In the genomic region with DNA sequence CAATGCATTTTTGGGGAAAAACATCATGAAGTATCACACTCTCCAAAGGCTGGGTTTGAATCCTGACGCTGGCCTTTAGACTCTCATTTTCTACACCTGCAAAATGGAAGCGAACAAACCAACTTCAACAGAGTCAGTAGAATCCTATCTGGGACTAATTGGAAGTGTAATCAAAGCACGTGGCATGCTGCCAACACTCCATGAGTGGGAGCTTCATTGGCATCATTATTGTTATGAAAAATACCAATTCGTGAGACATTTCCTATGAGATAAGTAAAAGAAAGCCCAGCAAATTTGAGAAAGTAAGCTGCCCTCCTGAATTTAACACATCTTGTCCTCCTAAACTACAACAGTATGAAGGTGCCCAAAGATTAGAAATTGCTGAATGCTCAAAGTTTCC, we compare ENCODE assay signal across 16 mouse cellular contexts.
DNase-seq lines count a peak whose midpoint lies in the region; ATAC-seq and TF ChIP-seq lines count a peak whose summit lies in the region.
"Had no signal": no experiment of that assay in that cellular context is flagged by ENCODE, and none has a peak within 500 bp of the region (broad histone marks: within the 10 kb centered on the region; RNA-seq: fewer than 3 reads in every experiment).

No protein-coding gene starts in this region.

- no peaks in the 10 kb centered on the region for H3K4me1 ChIP-seq in midbrain, postnatal 0 days (ENCODE audit: insufficient read depth, low read length)
- no peaks in the 10 kb centered on the region for H3K4me1 ChIP-seq in midbrain, embryonic 13.5 days (replicated peaks)
- no peaks in the 10 kb centered on the region for H3K4me1 ChIP-seq in heart, embryonic 10.5 days
- H3K4me1 ChIP-seq: embryonic facial prominence, embryonic 13.5 days; forebrain, embryonic 10.5 days; limb, embryonic 15.5 days had no signal

- no peak overlapping the region for H3K4me2 ChIP-seq in midbrain, postnatal 0 days (ENCODE audit: low read depth, low read length, poor library complexity, severe bottlenecking)
- H3K4me2 ChIP-seq in midbrain, embryonic 13.5 days (replicated peaks) = no peak overlapping the region
- H3K4me2 ChIP-seq: embryonic facial prominence, embryonic 13.5 days; limb, embryonic 15.5 days had no signal

- peak; percentile 43 to 55 for DNase-seq in cerebellum, postnatal 10 days
- DNase-seq in cerebellum, adult 9-11 months = no peak
- DNase-seq in midbrain, postnatal 0 days (ENCODE audit: low spot score) = peak; percentile 26
- DNase-seq in layer of hippocampus, adult 18-20 months (ENCODE audit: low spot score in 2 of 2) = peak; percentile 62 to 83
- peak; percentile 22 for DNase-seq in ovary, postnatal 36 days (ENCODE audit: low spot score)
- DNase-seq in urinary bladder, postnatal 14 days (ENCODE audit: low spot score) = no peak
- DNase-seq in heart, embryonic 10.5 days (ENCODE audit: low spot score) = no peak
- DNase-seq: adrenal gland, postnatal 14 days; B cell, adult 2 months; heart, adult 11 months; kidney, adult 9 months; lung, adult 18-20 months had no signal

- no peaks in the 10 kb centered on the region for H3K9me3 ChIP-seq in midbrain, postnatal 0 days (ENCODE audit: low read length)
- no peaks in the 10 kb centered on the region for H3K9me3 ChIP-seq in midbrain, embryonic 13.5 days
- H3K9me3 ChIP-seq in heart, embryonic 10.5 days = no peaks in the 10 kb centered on the region
- H3K9me3 ChIP-seq: embryonic facial prominence, embryonic 13.5 days; forebrain, embryonic 10.5 days; limb, embryonic 15.5 days had no signal

- no peak overlapping the region for H3K27ac ChIP-seq in midbrain, postnatal 0 days (ENCODE audit: low read depth, low read length)
- no peak overlapping the region for H3K27ac ChIP-seq in midbrain, embryonic 13.5 days
- H3K27ac ChIP-seq in heart, embryonic 10.5 days = no peak overlapping the region
- H3K27ac ChIP-seq: embryonic facial prominence, embryonic 13.5 days; forebrain, embryonic 10.5 days; limb, embryonic 15.5 days had no signal

- WGBS in midbrain, postnatal 0 days = 72% methylated on average over 4 of the region's 4 CpGs
- 86% methylated on average over 4 of the region's 4 CpGs for WGBS in midbrain, embryonic 13.5 days
- 77% methylated on average over 4 of the region's 4 CpGs for WGBS in heart, embryonic 10.5 days

- no peak overlapping the region for H3K9ac ChIP-seq in midbrain, postnatal 0 days (replicated peaks; ENCODE audit: low read length, poor library complexity, severe bottlenecking)
- H3K9ac ChIP-seq in midbrain, embryonic 13.5 days (replicated peaks) = no peak overlapping the region
- H3K9ac ChIP-seq: embryonic facial prominence, embryonic 13.5 days; limb, embryonic 15.5 days had no signal

- no peak for TF ChIP-seq CTCF in midbrain, postnatal 0 days (IDR thresholded peaks at IDR 0.05)

- no peak for ATAC-seq in midbrain, postnatal 0 days (ENCODE audit: low FRiP score)
- no peak for ATAC-seq in midbrain, embryonic 13.5 days

- H3K27me3 ChIP-seq in midbrain, postnatal 0 days (ENCODE audit: insufficient read depth, low read length) = no peaks in the 10 kb centered on the region
- no peaks in the 10 kb centered on the region for H3K27me3 ChIP-seq in midbrain, embryonic 13.5 days
- H3K27me3 ChIP-seq in heart, embryonic 10.5 days (ENCODE audit: insufficient read depth, poor library complexity, severe bottlenecking) = 0 out of 2 replicates have a peak, but pooled peaks cover 8% of the 10 kb centered on the region
- H3K27me3 ChIP-seq: embryonic facial prominence, embryonic 13.5 days; limb, embryonic 15.5 days had no signal

- H3K36me3 ChIP-seq in midbrain, postnatal 0 days (ENCODE audit: insufficient read depth, low read length) = no peaks in the 10 kb centered on the region
- no peaks in the 10 kb centered on the region for H3K36me3 ChIP-seq in midbrain, embryonic 13.5 days
- no peaks in the 10 kb centered on the region for H3K36me3 ChIP-seq in heart, embryonic 10.5 days
- H3K36me3 ChIP-seq: embryonic facial prominence, embryonic 13.5 days; forebrain, embryonic 10.5 days; limb, embryonic 15.5 days had no signal

- H3K4me3 ChIP-seq in midbrain, postnatal 0 days (ENCODE audit: low read depth, low read length) = no peak overlapping the region
- no peak overlapping the region for H3K4me3 ChIP-seq in midbrain, embryonic 13.5 days (replicated peaks)
- no peak overlapping the region for H3K4me3 ChIP-seq in heart, embryonic 10.5 days
- H3K4me3 ChIP-seq: embryonic facial prominence, embryonic 13.5 days; forebrain, embryonic 10.5 days; limb, embryonic 15.5 days had no signal

Comparison
In these comparisons a context has a peak if more than half of its experiments do, and no peak if none do; other contexts are left out.
1. DNase-seq: peak in cerebellum, postnatal 10 days (2 of 2), midbrain, postnatal 0 days (single experiment), layer of hippocampus, adult 18-20 months (2 of 2) and ovary, postnatal 36 days (single experiment); none in cerebellum, adult 9-11 months (single experiment), urinary bladder, postnatal 14 days (single experiment) and heart, embryonic 10.5 days (single experiment).